Mouse (Mus musculus): ENCODE results near the gene Zxdc.

The Zxdc gene

DNA sequence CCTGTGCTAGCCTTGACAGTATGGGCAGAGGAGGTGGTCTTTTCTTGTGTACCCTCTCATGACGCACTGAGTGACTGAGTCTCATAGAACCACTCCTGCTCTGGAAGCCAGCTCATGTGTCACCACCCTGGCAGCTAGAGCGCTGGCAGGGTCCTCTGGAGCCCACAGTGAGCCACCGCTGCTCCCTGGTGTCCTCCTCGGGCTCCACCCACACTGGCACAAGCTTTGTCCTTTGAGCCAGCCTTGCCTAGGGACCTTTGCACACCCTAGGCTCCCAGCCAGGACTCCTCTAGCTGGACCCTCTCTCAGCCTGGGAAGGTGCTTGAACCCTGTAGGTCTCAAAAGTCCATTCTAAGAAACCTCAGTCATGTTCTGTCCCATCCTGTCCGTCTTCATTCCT is 81.4 kb downstream of the Zxdc start:
- peak; percentile 58 to 81 for DNase-seq (ENCODE audit: inconsistent age in 2 of 2, low spot score in 1 of 2)

DNA sequence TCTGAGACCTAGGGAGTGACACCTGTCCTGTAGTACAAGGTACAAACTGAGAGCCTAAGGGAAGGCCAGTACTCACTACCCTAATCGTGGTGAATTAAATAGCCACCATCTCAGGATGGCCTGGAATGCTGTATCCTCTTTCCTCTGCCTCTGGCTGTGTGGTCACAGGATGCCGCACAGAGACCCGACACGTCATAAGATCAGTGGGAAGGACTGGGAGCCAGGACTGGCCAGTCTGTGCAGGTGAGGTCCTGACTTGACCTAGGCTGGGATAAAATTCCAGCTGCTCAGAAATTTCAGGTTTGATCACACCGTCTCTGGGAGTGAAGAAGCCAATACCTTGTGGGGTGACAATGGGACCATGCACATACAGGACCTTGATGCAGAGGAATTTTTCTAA is 82.2 kb downstream of the Zxdc start:
- DNase-seq (ENCODE audit: inconsistent age in 2 of 2, low spot score in 1 of 2) = no peak

DNA sequence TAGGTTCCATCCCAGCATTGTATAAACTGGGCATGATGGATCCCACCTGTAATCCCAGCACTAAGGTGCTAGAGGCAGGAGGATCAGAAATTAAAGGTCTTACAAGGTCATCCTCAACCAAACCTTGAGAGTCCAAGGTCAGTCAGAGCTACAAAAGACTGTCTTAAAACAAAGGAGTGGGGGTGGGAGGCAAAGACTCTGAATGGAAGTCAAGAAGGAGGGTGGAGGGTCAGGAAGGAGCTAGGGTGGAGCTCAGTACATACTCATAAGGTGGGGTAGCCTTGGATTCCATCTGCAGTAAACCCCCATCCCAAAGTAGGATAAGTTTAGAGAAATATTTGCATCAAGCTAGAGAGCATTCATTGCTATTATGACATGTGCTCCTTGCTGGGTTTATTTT is 83.3 kb downstream of the Zxdc start:
- DNase-seq (ENCODE audit: inconsistent age in 2 of 2, low spot score in 1 of 2) = no peak
